Mouse (Mus musculus) spleen, postnatal 14 days (tissue): Measurements from ENCODE around the gene Smim20.

Experiments
- DNase-seq, 2 experiments: peaks; one replicate each; pipeline ENCODE4 v3.0.0; 2021 to 2022; ENCODE audit warnings: low spot score in 2 of 2

Gene Smim20

DNA sequence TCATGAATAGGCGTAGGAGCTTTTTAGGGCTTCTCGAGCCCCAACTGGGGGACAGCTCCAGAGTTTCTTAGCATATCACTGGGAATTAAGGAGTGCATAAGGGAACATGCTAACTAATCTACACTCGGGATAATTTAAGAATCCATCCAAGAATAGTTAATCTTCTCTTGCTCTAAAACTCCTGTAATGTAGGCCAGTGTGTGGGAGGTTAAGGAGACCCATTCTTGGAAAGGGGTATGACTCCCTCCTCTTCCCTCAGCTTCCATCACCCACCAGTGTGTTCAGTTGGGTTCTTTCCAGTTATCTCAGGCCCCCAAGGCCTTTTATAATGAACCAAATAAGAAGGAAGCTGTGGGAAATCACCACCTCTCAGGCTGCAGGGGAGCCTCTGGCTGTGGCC lies 40.0 kb downstream of the Smim20 start:
- no peak for DNase-seq

DNA sequence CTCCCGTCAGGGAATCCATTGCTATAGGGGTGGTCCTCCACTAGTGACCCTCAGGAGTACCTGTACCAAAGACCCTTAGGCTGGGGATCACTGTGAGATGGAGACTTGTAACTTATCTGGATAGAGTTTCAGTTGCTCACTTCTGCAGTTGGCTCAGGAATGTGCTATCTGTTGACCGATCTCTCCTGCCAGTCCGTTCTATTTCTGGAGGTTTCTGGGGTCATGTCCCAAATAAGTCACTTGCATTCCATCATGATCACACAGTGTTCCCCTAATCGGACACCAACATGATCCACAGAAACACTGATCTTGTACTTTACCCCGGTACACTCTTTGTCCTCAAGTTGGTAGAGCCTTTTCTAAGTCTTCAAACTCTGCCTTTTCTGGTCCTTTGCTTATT lies 40.6 kb downstream of the Smim20 start:
- DNase-seq = no peak

DNA sequence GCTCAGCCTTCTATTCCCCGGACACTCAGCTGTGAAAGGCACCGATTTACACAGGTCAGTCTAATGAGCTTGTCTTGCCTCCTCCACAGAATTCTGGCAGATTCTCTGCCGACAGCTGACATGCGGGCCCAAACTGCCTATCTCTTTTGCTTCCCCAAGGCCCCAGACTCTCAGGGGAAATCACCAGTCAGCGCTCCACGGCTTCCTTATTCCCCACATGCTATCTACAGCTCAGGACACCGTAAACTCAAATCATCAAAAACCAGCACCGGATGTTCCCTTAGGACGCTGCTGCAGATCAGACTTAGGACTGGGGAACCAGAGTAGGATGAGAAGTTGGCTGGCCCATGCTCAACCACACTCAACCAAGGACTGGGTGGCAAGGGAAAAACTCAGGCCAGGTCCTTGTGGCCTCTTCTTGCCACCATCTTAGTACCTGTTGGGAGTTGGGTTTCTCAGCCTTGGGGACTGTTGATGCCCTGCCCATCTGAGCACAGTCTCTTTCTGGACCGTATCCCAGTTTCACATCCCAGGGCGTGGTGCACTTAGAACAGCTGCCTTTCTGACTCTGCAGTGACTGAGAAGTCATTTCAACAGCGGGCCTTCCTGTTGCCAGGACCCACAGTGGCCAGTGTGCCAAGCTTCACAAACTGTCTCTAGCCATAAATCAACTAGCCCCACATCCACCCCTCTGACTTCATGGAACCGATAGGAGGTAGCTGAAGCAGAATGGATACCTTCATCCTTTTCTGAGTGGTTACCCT lies 47.7 kb downstream of the Smim20 start:
- DNase-seq = no peak

DNA sequence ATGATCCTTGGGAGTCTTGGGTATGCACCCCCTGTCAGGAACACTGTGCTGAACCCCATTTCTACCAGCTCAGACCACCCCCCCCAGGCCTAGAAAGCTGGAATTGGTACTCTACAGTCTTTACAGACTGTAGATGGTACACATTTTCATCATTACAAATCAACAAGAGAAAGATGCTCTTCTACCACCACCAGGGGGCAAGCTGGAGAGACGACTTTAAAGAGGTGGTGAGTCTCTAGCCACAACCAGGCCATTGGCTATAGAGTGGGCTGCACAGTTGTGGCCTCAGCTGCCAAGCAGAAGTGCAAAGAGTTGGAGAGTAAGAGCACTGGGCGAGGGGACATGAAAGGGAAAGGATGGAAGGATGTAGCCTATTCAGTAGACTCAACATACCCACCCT lies 48.9 kb downstream of the Smim20 start:
- no peak for DNase-seq

DNA sequence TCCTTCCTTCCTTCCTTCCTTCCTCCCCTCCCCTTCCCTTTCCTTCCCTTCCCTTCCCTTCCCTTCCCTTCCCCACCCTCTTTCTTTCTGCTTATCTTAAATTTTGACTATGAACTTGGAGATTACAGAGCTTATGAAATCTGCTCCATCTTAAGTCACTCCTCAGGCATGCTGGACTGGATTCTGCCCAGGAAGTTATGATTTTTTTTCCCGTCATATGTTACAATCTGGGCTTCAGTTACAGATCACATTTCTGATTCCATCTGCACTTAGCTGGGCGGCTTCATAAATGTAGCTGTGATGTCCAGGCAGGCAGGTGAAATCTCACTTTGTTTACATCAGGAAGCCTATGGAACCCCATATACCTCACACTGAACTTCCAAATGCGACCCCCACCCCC lies 50.5 kb downstream of the Smim20 start:
- DNase-seq = no peak

DNA sequence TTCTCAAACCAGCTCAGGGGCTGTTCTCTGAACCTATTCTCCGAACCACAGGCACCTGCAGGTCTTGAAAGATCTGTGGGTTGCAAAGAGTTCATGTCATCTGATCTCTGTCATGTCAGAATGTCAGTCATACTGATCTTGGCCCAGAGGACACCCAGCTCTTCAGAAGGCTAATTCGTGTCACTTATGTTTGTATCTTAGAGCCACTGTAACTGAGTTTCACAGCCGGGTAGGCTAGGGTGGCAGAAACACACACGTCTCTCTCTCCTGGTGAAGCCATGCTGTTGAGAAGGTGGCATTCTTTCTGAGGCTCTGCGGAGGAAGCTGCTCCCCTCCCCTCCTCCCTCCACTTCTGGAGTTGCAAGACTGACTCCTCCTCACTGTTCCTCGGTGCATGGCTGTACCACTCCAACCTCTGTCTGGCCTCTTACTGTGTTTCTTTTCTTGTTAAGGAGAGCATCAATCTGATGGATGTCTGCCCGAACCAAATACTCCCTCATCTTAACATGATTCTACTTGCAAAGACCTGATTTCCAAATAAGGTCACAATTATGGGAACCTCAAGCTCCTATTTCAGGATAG lies 51.1 kb downstream of the Smim20 start:
- no peak for DNase-seq

DNA sequence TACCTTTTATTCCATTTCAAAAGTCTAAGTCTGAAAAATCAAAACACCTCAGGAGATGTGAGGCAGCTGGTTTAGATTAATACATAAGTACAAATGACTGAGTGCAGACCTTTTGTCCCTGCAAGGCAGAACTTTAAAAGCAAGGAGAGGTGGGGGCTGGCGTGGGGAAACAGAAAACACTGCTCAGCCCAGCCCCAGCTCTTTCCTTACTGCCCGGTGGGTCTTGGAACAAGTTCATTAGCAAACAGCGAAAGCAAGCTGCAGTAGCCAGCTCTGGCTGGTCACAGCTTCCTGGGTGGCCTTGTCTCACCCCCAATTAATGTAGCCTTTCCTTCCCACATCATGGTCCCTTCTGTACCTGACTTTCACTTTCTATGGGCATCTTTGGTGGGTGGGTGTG lies 53.4 kb downstream of the Smim20 start:
- DNase-seq = no peak

DNA sequence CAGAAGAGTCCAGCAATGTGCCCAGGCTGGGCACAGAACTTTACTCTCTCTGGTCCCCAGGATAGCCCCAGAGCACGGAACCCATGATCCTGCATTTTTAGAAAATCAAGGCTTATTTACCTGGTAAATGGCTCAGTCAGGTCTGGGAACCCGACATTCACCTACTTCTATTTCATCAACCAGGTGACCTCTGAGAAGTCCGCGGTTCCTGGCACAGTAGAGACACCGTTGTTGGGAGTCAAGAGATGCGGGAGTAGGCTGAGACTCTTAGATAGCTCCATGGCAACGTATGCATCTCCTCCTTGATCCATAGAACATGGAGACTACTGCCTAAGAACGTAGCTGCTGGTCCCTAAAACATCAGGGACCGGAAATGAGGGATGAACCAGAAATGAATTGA lies 55.0 kb downstream of the Smim20 start:
- no peak for DNase-seq

DNA sequence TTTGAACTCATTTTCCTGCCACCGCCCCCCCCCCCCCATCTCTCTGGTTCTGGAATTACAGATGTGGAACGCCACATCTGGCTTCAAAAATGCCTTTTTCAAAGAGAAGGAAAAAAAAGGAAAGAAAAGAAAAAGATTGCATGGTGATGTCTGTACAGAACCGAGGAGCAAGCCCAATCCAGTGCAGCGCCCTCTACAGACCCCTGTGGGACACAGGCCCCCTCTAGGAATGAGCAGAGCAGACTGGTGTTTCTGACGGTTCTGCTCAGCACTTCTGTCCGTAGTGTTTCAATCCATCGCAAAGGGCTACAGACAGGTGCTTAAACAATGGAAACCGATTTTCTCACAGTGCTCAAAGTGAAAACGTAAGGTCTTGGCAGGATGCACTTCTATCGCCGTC lies 55.6 kb downstream of the Smim20 start:
- DNase-seq = no peak

DNA sequence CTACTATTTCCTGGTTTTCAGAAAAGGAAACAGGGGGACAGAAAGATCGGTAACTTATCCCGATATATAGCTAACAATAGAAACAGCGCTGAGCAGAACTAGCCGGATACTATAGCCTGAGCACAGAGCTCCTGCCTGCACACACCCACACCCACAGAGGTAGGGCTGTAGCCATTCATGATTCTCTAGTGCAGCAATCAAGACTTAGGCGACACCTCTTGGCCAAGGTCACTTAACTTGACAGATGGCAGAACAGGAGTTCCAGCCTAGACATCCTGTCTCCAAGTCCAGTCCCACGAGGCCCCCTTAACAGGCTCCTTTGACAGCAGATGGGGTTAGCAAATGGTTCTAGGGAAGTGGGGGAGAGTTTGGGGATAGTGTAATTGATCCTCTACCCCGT lies 56.2 kb downstream of the Smim20 start:
- DNase-seq = no peak

DNA sequence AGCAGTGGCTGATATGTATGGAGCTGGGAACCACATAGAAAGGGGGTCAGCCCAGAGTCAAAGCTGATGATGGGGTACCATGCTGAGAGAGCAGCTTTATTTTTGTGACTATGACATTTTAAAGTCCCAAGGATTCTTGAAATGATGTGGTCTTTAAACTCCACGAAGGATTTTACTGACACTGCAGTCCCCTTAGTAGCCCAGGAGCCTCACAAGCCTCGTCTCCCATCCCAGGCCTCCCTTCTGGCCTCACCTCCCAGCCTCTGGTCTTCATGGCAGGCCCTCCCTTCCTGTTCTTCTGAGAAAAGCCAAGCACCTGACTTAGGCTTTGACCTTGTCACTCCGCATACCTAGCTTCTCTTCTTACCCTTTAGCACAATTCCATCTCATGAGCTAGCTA lies 57.4 kb downstream of the Smim20 start:
- no peak for DNase-seq

DNA sequence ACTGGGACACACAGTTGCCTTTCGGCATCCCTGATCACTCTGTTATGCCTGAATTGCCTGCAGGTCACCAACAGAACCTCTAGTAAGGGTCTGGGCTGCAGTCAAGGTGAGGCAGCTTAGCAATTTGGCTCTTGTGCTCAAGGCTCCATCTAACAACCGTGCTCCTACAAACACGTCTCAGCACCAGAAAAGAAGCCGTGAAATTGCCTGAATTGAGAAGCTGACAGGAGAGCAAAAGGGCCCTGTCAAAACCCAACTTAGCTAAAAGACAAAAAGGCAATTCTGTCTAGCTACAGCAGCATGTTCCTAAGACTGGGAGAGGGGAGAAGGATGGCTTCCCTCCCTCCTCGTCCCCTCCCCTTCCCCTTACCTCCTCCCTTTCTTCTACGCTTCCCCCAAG lies 57.9 kb downstream of the Smim20 start:
- no peak for DNase-seq

DNA sequence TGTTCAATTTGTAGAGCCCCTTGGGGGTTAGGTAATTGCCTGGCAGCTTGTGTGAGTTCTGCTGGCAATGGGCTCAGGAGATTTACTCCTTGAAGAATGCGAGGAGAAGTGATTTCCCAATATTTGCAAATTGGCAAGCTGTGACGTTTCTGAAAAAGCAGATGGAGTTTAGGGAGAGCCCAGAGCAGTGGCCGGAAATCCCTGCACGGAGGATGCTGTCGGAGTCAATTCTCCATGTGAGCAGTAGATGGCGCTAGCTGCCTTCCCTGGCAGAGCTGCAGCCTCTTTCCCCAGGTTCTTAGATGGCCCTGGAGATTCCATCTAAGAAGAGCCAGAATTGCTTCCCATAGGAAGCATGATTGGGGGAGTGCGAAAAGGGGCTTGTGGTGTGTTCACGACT lies 59.1 kb downstream of the Smim20 start:
- DNase-seq = peak in 1 of 2 experiments; percentile 25

DNA sequence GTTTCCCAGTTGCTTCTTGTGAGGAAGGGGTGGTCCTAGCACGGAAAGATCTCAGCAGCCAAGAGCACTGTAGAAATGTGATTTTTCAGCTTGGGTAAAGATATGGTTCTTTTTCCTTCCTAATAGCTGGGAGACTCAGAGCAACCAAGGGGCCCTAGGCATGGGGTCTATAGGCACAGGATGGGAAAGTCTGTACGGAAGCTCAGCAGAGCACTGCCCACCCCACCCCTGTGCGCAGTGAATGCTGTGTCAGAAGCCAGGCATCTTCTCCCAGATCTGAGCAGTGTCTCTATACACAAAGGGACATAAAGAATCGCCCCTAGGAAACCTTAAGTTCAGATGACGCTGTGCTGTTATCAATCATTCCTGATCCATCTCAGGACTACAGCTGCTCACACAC lies 59.6 kb downstream of the Smim20 start:
- no peak for DNase-seq
